In the genomic region with DNA sequence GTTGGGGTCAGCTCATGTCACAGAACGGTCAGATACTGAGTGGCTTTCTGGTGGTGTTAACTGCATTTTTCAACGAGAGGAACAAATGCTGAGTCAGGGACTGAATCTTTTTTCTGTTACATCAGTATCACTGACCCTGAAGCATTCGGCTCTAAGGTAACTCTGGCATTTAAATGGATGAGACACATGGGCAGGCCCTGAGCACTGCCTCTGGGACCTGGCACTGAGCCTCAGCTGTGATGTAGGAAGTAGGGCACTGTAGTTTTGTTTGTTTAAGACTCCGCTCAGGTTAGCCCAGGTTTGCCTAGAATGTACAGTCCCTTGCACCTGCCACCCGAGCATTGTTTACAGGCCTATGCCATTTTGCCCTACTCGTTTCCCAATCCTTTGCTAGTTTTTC, we compare ENCODE assay signal across 17 mouse cellular contexts. TPM values are rescaled to one million over a fixed set of nuclear protein-coding genes. Genes with fewer than 3 reads are reported as not detected.
DNase-seq lines count a peak whose midpoint lies in the region; ATAC-seq and TF ChIP-seq lines count a peak whose summit lies in the region.
"Had no signal": no experiment of that assay in that cellular context is flagged by ENCODE, and none has a peak within 500 bp of the region (broad histone marks: within the 10 kb centered on the region; RNA-seq: fewer than 3 reads in every experiment).

No protein-coding gene starts in this region.

- no peak overlapping the region for H3K4me3 ChIP-seq in layer of hippocampus, adult 2 months
- H3K4me3 ChIP-seq: embryonic facial prominence, embryonic 10.5 days; forebrain, embryonic 13.5 days; heart, adult 2 months; heart, embryonic 12.5 days; hindbrain, embryonic 10.5 days; intestine, embryonic 15.5 days had no signal

- no peak for TF ChIP-seq CTCF in layer of hippocampus, adult 2 months (conservative IDR thresholded peaks at IDR 0.05)

- H3K27ac ChIP-seq in layer of hippocampus, adult 2 months: peak overlapping the region; percentile 54; the same call in 1 of the 2 replicates
- H3K27ac ChIP-seq: embryonic facial prominence, embryonic 10.5 days; forebrain, embryonic 13.5 days; heart, adult 2 months; hindbrain, embryonic 10.5 days; hindbrain, embryonic 14.5 days; intestine, embryonic 15.5 days had no signal

- ATAC-seq in cerebellum, adult (ENCODE audit: insufficient number of reproducible peaks, low FRiP score, low TSS enrichment): no peak
- ATAC-seq: forebrain, embryonic 13.5 days; intestine, embryonic 15.5 days had no signal

- DNase-seq in cerebellum, adult 9-10 months: peak; percentile 52
- no peak for DNase-seq in layer of hippocampus, adult 2 months (ENCODE audit: low spot score in 2 of 2)
- no peak for DNase-seq in layer of hippocampus, adult 9-11 months
- DNase-seq in adrenal gland, adult 2 months: peak; percentile 82
- DNase-seq in adrenal gland, postnatal 25 days: peak; percentile 72
- DNase-seq in thymus, adult 18-20 months: no peak
- no peak for DNase-seq in right cerebral cortex, adult 18-20 months
- DNase-seq: gastrocnemius, postnatal 36 days; heart, adult 2 months; kidney, adult 18-20 months had no signal

RNA-seq across cellular contexts. Expression of a gene that starts 43.7 kb away (rescaled TPM):
- 10 to 100 TPM; 32.1 to 34.3 TPM for total RNA-seq in layer of hippocampus, adult 2 months (2021)
- 10 to 100 TPM; 55.0 to 91.5 TPM for total RNA-seq in adrenal gland, adult 2 months (2021)
- 34.0 and 36.4 TPM in 2 replicates for polyA plus RNA-seq in adrenal gland, adult 2 months (2012; rRNA removed)
- 44.9 and 60.4 TPM in 2 replicates for total RNA-seq in adrenal gland, postnatal 25 days (2021)

Comparison
In these comparisons a context has a peak if more than half of its experiments do, and no peak if none do; other contexts are left out.
1. DNase-seq: peak in cerebellum, adult 9-10 months (single experiment), adrenal gland, adult 2 months (single experiment) and adrenal gland, postnatal 25 days (single experiment); none in layer of hippocampus, adult 2 months (0 of 2), layer of hippocampus, adult 9-11 months (single experiment), thymus, adult 18-20 months (0 of 2) and right cerebral cortex, adult 18-20 months (single experiment).